Mouse (Mus musculus) forebrain, embryonic 14.5 days (tissue): ENCODE measurements around the gene Rcc2. TPM values are rescaled to one million over a fixed set of nuclear protein-coding genes. Genes with fewer than 3 reads are reported as not detected.

Source experiments
- ATAC-seq: fragments of 200-750 bp; cut with Nextera tagmentation; 2 replicates; pipeline ENCODE4 v1.8.0; 2017; ENCODE audit warnings: mild to moderate bottlenecking, moderate library complexity
- DNase-seq: peaks from one replicate; pipeline ENCODE4 v3.0.0-alpha.2; 2015; ENCODE audit warnings: low spot score
- H3K27ac ChIP-seq: fragments of 300-500 bp; sonication (generic); 2 replicates; pipeline ENCODE4 v1.5.1; 2014; ENCODE audit warnings: low read depth, mild to moderate bottlenecking, control low read depth, low read length, moderate library complexity
- H3K27me3 ChIP-seq: fragments of 300-500 bp; sonication (generic); replicated peaks from 2 replicates; pipeline ENCODE4 v1.6.1; 2014; ENCODE audit warnings: low read length, control low read depth, mixed read lengths; ENCODE audit not compliant: control insufficient read depth, insufficient read depth
- H3K36me3 ChIP-seq: fragments of 300-500 bp; sonication (generic); 2 replicates; pipeline ENCODE4 v1.6.1; 2014; ENCODE audit warnings: low read length, control low read depth; ENCODE audit not compliant: control insufficient read depth, insufficient read depth
- H3K4me1 ChIP-seq: fragments of 300-500 bp; sonication (generic); 2 replicates; pipeline ENCODE4 v1.6.1; 2014; ENCODE audit warnings: antibody characterized with exemption, low read length, control low read depth; ENCODE audit not compliant: control insufficient read depth, insufficient read depth
- H3K4me2 ChIP-seq: fragments of 300-500 bp; sonication (generic); 2 replicates; pipeline ENCODE4 v1.6.1; 2014; ENCODE audit warnings: mild to moderate bottlenecking, control low read depth, low read length
- H3K4me3 ChIP-seq: fragments of 300-500 bp; sonication (generic); 2 replicates; pipeline ENCODE4 v1.5.1; 2014; ENCODE audit warnings: low read depth, low read length, control low read depth
- H3K9ac ChIP-seq: fragments of 300-500 bp; sonication (generic); 2 replicates; pipeline ENCODE4 v1.6.1; 2014; ENCODE audit warnings: mild to moderate bottlenecking, low read length, control low read depth, moderate library complexity
- H3K9me3 ChIP-seq: fragments of 300-500 bp; sonication (generic); replicated peaks from 2 replicates; pipeline ENCODE4 v1.6.1; 2016; ENCODE audit warnings: low read length, control low read depth, mixed read lengths; ENCODE audit not compliant: control insufficient read depth
- WGBS: fragments of 180-500 bp; shearing (Covaris S2); extraction: QIAGEN DNeasy Blood & Tissue Kit; methylation state at CpG from one replicate; pipeline ENCODE4 v1.1.7; 2014; 5-methylcytosine and 5-hydroxymethylcytosine counted together
- microRNA-seq: library from miRNA; unstranded; fragments of <30 nt; microRNA quantifications from one replicate; pipeline ENCODE4, GENCODE M21; 2016
- polyA plus RNA-seq: library from polyadenylated mRNA; unstranded; fragments of >200 nt; fragmentation: Nextera tagmentation; extraction: Ambion mirVana; gene quantifications from 2 replicates; pipeline ENCODE4 v1.2.1, GENCODE M21; 2014

Rcc2 gene
- polyA plus RNA-seq, 1 experiment from 2014 or later, result 32.8 TPM

DNA sequence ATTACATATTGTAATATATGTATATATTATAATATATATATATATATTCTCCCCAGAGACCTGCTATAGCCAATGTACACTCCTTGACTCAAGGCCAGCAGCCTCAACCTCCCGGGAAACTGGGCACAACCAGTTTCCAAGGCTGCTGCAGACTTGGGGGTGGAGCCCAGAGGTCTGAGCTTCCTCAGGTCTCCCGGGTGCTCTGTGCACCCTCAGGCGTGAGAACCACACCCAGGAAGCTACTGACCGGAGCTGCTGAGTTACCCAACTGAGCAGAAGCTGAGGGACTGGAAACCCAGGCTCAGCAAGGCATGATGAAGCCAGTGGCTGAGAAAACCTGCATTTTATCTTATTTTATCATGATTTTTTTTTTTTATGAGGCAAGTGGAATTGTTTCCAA is 70.8 kb downstream of the Rcc2 start:
- no peaks in the 10 kb centered on the region for H3K27me3 ChIP-seq
- no peak overlapping the region for H3K9ac ChIP-seq
- H3K4me2 ChIP-seq, result no peak overlapping the region
- H3K4me3 ChIP-seq, result no peak overlapping the region
- DNase-seq (no peak), ATAC-seq (no peak)
- H3K9me3 ChIP-seq, result no peaks in the 10 kb centered on the region
- 51% methylated on average over 4 of the region's 4 CpGs for WGBS
- no peaks in the 10 kb centered on the region for H3K36me3 ChIP-seq
- H3K27ac ChIP-seq, result no peak overlapping the region
- no peaks in the 10 kb centered on the region for H3K4me1 ChIP-seq

Small RNAs within 50 kb of the gene (microRNA-seq; reads per million reads assigned to microRNA genes)
- not detected for gene Gm23045
- not detected for gene Gm25951

Other genes starting within 250 kb of the Rcc2 start
- 15.0 and 17.7 TPM in 2 replicates for gene Arhgef10l, start 34.5 kb upstream of the Rcc2 start, polyA plus RNA-seq
- not detected in 2 replicates for gene Padi6, start 42.1 kb downstream of the Rcc2 start, polyA plus RNA-seq
- not detected in 2 replicates for gene Padi4, start 73.7 kb downstream of the Rcc2 start, polyA plus RNA-seq
- not detected in 2 replicates for gene Padi3, start 110.1 kb downstream of the Rcc2 start, polyA plus RNA-seq
- 0.05 TPM in 1 of 2 replicates, not detected in the other for gene Padi1, start 145.2 kb downstream of the Rcc2 start, polyA plus RNA-seq
- 0.27 and 0.31 TPM in 2 replicates for gene Padi2, start 205.8 kb downstream of the Rcc2 start, polyA plus RNA-seq